Mouse (Mus musculus): ENCODE data around the gene Olfr172.

The Olfr172 gene

DNA sequence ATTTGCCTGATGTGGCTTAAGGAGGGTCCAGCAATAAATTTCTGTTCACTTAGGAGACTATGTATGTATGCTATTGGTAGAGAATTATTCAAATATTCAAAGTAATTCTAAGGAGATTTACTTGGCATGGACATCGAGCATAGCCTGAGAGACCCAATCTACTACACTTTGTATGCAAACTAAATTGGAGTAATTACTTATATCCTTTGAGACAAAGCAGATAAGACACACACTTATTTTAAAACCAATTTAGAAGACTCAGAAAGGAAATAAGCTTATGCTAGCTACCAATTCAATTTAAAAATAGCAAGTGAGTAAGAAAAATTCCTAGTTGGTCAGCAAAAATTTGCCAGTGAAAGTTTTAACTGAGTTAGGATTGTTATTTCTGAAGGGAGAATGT lies at the start of gene Olfr172:
TSS of gene Olfr172 (minus strand) at position 101 of the 400 bp plus-strand sequence.
- no peak for DNase-seq

DNA sequence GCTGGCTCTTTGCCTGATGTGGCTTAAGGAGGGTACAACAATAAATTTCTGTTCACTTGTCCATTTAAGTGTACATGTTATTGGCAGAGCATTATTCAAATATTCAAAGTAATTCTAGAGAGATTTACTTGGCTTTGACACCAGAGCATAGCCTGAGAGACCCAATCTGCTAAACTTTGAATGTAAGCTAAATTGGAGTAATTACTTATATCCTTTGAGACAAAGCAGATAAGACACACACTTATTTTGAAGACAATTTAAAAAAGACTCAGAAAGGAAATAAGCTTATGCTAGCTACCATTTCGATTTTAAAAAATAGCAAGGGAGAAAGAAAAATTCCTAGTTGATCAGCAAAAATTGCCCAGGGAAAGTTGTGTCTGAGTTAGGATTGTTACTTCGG lies 37.2 kb upstream of the Olfr172 start, which contains the start of gene Olfr173:
TSS of gene Olfr173 (minus strand) at position 101 of the 400 bp plus-strand sequence.
- no peak for DNase-seq

DNA sequence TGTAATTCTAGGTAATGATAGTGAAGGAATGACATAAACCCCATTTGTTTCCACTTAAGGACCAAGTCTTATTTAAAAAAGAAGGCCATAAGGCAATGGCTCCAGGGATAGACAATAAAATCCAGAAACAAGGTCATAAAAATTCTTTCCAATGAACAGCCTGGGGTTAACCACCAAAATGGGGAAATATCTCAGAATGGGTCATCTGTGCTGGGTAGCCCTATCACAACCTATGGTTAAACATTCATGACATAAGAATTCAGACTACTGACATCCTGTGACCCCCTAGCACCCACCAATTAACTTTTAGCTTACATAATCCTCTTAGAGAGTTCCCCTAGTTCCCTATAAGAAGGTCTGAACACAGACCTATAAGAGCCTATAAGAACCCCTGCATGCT lies 6.8 kb downstream of the Olfr172 start:
- no peak for DNase-seq

DNA sequence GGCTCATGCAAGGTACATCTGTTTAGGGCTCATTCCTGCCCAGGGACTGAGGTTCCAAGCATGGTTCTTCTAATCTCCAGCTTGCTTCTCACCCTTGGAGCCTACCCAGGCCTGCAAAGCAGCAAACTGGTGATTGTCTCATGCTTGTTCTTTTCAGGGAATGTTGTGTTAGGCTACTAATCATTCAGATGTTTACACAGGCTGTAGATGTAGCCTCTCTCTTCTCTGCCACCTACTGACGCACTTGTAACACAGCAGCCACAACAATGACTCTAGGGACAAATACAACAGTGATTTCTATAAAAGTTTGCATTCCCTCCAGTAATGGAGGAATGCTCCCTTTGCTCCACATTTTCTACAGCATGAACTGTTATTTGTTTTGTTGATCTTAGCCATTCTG lies 11.7 kb downstream of the Olfr172 start:
- no peak for DNase-seq

DNA sequence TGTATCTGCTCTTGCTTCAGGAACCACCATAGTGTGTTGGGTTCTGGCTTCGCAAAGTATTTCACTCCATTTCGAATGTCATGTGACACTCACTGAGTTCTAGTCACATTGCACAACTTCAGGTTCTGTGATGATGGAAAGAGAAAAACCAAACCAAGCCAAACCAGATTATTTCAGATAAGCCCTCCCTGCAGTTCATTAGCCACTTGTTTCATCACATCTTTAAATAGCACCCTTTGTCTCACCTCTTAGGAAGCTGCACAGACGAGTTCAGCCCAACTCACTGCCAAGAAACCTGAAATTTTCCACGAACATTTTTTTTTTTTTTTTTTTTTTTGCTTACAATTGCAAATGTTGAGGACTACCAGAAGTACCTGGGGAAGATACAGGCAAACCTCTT lies 16.3 kb downstream of the Olfr172 start:
- DNase-seq: no peak

DNA sequence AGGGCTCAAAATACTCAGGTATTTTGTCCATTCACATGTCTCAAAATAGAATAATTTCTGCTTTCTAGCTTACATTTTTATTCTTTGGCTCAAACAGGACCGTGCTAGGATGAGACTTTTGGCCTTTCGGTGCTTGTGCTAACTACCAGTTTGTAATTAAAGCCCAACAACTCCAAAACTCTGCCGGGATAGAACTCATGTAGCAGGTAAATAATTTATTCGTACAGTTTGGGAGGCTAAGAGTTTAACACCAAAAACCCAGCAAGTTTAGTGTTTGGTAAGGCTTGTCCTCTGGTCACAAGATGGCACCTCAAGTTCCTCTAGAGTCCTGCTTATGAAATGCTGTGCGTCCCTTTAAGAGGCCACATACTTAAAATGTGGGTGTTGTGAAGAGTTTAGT lies 22.2 kb downstream of the Olfr172 start:
- no peak for DNase-seq

DNA sequence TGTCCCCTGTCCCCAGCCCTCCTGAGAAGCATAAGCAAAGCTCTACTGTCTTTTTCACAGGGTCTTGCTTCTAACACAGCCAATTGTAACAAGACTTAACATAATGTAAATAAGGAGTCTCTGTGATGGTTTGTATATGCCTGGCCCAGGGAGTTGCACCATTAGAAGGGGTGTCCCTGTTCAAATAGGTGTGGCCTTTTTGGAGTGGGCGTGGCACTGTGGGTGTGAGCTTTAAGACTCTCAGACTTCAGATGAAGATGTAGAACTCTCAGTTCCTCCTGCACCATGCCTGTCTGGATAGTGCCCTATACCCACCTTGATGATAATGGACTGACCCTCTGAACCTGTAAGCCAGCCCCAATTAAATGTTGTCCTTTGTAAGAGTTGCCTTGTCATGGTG lies 24.2 kb downstream of the Olfr172 start:
- no peak for DNase-seq

DNA sequence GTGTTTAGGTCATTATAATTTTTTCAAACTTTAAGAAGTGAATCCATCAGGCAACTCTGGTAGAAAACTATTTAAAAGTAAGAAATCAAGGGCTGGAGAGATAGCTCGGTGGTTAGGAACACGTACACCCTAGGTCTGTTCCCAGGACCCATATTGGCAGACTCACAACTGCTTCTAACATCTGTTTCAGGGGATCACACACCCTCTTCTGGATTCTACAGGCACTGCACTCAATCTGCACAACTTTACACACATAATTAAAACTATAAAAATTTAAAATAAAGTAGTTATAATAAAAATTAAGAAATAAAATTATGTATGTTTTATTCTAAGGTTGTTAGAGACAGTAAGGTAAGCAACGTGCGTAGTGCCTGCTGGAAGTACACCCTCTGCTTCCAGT lies 24.8 kb downstream of the Olfr172 start:
- DNase-seq: no peak

DNA sequence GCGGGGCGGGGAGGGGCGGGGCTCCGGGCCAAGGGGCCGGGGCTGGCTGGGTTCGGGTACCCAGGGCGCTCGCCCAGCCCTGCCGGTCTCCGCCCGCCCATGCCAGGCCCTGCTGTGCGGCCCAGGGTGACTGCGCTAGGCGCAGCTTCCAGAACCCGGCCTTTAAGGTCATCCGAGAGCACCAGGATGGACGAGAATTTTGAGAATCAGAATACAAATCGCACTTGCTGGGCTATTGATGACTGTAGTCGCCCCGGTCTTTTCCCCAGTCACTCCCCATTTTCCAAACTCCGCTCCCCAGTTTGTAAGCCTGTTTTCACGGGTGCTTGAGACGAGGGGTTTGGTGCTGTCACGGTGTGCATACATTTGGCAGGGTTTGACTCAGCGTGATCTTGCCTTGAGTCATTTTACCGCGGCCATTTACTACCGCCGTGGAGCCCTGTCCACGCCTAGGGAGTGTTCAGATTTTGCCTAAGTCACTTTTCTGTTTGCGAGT lies 34.8 kb downstream of the Olfr172 start:
- no peak for DNase-seq

DNA sequence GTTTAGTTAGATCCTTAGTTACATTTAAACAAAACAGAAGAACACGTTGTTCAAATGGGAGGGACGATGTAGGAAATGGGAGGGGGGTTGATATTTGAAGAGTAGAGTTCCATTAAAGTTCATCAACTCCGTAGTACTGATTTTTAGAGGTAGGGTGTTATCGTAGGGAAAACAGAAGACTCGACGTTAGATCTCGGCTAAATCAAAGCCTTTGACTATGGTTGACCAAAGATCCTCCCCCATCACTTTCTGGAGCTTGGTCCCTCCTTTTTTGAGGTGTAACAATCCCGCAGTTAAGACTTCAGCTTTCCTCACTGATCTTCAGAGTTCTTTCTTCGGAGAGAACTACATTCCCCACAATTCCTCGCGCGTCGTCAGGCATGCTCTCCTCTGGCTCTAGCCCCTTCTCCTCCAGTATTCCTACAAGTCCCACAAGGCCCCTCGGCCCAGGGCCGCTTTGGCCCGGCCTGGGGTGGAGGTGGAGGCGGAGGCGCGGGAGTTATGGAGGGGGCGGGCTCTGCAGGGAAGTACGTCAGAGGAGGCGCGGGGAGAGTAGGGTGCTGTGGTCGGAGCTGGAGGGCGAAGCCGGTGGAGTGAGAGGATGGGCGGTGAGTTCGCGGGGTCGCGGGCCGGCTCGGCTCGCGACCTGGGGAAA lies 35.4 kb downstream of the Olfr172 start, which contains the start of gene Cldnd1:
TSS of gene Cldnd1 (plus strand) at position 434 of the 655 bp plus-strand sequence.
- DNase-seq: peak; percentile 97

DNA sequence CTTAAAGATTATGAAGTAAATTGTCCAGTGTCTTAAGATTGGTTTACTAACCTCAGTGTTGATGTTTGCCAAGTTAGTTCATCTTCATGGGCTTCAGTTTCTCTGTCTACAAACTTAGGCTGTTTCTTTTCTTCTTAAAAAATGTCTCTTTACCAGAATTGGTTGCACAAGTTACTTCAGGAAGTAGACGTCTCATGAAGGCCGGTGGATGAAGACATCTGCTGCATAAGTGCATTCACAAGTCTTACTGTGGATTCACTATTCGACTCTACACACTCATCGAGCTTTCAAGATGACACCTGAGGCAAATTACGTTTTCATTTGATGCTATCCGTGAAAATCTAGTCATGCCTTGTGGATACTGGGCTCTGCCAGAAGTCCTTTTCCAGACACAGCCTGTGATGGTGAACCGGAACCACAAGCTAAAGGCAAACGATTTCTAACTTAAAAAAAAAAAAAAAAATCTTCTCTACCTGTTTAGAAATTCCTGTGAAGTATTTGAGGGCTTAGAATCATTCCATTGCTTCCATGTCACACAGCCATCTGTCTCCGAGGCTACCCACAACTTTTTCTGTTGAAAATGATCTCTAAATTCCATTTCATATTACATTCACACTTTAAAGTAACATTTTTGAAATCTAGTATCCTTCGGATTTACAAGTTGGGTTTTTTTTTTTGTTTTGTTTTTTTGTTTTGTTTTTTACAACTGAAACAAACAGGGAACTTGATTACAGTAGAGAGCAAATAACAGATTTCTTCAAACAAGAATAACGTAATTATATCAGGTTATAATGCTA lies 36.1 kb downstream of the Olfr172 start:
- peak; percentile 21 for DNase-seq

DNA sequence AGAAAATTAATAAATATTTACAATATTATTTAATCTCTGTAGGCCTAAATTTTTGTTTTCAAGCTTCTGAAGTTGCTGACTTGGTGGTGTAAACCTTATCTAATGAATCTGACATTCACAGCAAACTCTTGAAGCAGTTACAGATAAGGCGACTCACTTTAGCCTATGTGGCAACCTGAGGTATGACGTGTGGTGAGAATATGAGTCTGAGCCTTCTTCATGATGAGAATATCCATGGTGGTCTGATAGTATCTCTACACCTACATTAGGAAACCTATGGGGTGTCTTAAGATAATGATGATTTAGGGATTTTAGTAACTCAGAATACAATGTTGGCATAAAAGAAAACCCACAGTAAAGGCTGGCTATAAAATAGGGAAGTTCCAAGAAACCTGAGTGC lies 40.7 kb downstream of the Olfr172 start:
- DNase-seq: no peak

DNA sequence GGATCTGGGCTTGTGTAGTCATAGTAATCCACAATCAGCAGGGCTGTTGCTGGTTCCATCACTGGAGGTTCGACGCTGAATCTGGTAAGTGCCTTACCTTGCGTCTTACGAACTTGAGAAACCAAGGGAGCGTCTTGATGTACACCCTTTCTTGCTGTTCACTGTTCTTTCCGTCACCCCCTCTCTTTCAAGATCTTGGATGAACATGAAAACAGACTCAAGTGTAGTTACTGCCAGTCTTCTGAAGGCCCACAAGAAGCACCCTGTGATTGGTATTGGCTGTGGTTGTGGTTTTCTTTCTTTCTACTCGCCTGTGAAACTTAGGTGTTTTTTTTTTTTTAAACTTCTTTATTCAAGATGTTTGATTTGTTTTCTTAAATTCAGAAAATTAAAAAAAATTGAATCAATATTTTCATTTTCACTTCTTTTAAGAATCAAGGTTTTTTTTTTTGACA lies 44.3 kb downstream of the Olfr172 start, which contains the start of gene Gpr15:
TSS of gene Gpr15 (minus strand) at position 405 of the 455 bp plus-strand sequence.
- no peak for DNase-seq

DNA sequence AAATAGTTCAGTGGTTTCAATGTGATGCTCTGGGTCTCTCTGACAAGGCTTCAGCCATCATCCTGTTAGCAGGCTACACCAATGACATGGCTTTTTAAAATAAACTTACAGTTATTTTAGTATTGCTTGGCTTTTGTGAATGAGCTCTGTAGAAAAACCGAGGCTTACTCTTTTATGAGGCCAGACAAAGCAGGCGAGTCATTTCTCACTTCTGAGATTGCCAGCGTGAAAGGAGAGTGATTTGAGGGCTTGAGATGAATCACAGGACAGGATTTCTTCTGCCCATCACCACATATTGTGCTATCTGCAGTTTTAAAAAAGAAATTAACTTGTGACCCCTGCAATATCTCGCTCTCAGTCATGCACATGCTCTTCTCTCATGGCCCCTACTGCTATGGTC lies 48.0 kb downstream of the Olfr172 start:
- DNase-seq: no peak

DNA sequence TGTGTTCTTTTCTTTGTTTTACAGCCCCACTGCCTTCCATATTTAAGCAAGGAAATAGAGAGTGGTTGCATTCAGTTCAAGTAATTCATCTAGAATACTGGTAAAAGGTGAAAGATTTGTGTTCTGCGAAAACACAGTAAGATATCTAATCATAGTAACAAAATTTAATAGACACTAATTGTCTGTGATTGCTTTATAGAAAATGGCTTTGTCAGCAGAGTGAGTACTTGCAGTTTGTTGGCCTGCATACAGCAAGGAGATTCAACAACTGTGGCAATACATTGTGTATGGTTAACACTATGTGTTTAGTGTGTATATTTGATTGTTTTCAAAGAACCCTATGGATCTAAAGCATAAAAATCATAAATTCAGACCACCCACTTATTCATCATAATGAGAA lies 49.8 kb downstream of the Olfr172 start:
- DNase-seq: no peak

DNA sequence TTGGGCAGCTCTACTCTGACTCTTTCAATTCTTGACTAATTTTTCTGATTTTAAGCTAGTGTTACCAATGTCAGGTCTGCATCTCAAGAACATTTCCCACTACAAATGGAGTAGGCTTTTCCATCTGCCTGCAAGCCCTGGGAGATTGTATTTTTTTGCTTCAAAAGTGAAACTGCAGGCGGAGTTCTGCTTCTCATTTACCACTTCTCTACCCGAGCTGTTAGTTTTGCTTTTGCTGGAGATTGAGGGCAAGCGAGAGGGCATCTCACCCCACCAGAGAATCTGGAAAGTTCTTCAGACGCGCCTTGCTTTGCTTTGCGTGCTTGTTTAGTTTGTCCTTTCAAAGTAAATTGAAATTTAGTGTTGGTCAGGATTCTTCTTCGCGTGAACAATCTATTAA lies 50.8 kb downstream of the Olfr172 start:
- DNase-seq: no peak
